Mouse (Mus musculus): Measurements from ENCODE around the gene Nfkbia.

The Nfkbia gene

DNA sequence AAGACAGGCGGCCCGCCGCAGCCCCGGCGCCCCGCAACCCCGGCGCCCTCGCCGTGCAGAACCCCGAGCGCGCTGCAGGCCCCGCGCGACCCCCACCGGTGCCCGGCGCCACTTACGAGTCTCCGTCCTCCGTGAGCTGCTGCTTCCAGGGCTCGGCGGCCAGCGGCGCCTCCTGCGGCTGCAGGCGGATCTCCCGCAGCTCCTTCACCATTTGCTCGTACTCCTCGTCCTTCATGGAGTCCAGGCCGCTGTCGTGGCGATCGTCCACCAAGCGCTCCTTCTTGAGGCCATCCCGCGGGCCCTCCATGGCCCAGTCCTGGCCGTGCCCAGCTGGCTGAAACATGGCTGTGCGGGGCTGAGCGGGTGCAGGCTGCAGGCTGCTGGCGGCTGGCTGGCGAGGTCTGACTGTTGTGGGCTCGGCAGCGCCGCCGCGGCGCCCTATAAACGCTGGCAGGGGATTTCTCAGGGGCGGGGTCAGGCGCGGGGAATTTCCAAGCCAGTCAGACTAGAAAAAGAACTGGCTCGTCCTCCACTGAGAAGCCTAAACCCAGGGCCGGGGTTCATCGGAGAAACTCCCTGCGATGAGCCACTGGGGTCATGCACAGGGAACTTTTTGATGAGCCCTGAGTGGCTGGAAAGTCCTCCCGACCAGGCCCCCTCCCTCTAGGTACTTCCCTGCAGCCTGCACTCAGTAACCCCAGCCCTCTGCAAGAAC lies at the start of gene Nfkbia:
Nfkbia (minus strand) TSS at position 464 of the 715 bp plus-strand sequence.
- DNase-seq (ENCODE audit: inconsistent age in 2 of 2, low spot score in 1 of 2): peak; percentile 96 to 99

DNA sequence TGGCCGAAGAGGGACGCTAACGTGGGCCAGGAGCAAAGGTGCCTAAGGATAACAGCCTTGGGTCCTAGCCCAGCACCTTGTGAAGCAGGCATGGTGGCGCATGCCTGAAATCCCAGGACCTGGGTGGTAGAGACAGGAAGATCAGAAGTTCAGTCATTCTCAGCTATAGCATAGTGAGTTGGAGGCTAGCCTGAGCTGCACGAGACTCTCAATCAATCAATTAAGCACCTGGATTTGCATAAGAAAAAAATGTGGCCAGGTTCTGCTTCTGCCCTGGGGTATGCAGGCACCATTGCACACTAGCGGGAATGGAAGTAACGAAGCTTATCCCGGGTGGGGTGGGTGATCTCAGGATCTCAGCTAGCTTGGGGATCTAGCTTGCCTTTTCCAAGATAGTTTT lies 46.7 kb upstream of the Nfkbia start:
- DNase-seq (ENCODE audit: inconsistent age in 2 of 2, low spot score in 1 of 2): no peak

DNA sequence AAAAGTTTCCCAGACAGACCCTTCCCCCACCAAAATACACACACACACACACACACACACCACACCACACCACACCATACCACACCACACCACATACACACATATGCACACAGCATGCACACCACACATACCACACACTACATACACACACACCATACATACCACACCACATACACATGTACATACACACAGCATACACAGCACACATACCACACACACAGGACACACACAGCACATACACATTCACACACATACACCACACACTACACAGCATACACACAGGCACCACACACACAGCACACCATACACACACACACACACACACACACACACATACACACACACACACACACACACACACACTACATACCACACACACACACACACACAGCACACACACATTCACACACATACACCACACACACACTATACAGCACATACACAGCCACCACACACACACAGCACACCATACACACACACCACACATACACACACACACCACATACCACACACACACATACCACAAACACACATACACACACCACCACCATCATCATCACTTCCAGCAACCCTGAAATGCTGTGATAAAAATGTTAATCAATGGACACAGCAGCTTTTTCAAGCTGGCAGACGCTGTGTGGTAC lies 46.0 kb upstream of the Nfkbia start:
- no peak for DNase-seq (ENCODE audit: inconsistent age in 2 of 2, low spot score in 1 of 2)

DNA sequence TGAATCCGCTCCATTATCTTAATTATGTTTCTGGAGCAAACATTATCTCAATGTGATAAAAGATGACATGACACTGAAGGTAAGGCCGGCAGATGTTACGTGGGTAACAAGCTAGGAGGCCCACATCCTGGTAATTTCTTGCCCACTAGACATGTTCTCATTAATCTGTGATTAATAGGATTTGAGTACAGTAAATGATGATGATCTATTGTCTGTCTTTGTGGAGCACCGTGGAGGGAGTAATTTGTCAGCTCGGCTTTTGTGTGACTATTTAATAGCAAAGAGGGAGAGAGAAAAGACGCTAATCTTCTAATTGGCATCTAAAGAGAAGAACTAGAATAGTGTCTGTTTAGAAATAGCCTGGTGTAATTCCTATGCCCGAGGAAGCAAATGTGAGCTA lies 45.3 kb upstream of the Nfkbia start:
- DNase-seq (ENCODE audit: inconsistent age in 2 of 2, low spot score in 1 of 2): no peak

DNA sequence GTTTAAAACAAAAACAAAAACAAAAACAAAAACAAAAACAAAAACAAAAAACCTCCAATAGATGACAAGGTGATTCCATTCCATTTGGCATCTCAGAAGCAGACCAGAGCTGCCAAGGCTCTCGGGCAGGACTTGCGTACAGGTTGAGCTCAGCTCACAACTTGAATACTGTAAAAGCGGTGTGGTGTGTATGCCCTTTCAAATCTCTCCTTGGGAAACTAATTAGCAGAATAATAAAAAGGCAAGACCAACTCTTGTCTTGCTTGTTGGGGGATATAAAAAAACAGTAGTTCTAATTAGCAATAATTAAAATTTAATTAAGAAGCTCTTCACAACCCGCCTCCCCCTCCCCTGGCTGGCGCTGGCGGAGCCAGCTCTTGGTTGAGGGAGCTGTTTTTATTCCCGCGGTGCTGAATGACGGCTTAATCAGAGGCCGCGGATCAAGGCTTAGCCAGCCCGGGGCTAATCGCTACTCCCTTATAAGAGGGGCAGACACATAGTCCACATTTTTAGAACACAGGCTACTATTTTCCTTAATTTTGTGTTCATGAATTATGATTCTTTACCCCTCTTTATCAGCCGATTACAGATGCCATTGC lies 44.2 kb upstream of the Nfkbia start:
- peak in 1 of 2 experiments; percentile 29 for DNase-seq (ENCODE audit: inconsistent age in 2 of 2, low spot score in 1 of 2)

DNA sequence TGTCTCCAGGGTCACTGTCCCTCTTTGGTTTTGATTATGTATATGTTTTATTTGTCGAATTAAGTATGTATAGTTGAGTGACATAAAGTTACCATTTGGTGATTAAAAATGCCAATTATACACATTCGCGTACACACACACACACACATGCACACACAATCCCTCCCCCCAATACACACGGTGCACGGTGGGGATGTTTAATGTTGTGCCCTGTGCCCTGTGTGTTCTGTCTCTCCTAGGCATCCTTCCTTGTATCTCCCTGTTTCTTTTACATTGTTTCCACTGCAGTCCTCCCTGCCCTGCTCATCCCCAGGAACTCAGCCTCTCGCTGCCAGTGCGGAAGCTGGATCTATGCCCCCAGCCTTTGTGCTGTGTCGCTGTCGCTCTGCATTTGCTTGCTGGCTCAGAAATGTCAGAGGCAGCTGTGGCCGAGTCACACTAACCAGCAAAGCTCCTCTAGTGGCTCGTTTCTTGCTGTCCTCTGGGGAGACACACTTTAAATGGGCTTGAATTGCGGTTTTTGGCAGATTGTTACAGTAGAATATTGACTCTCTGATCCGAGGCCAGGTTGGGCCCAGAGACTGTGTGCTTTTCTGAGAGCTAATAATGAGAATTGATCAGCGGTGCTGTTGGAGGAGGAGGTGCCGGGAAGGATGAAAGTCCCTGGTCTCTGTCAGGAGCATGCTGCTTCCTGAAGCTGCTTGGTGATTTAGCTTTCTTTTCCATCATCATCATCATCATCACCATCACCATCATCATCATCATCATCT lies 34.7 kb upstream of the Nfkbia start:
- DNase-seq (ENCODE audit: inconsistent age in 2 of 2, low spot score in 1 of 2): no peak

DNA sequence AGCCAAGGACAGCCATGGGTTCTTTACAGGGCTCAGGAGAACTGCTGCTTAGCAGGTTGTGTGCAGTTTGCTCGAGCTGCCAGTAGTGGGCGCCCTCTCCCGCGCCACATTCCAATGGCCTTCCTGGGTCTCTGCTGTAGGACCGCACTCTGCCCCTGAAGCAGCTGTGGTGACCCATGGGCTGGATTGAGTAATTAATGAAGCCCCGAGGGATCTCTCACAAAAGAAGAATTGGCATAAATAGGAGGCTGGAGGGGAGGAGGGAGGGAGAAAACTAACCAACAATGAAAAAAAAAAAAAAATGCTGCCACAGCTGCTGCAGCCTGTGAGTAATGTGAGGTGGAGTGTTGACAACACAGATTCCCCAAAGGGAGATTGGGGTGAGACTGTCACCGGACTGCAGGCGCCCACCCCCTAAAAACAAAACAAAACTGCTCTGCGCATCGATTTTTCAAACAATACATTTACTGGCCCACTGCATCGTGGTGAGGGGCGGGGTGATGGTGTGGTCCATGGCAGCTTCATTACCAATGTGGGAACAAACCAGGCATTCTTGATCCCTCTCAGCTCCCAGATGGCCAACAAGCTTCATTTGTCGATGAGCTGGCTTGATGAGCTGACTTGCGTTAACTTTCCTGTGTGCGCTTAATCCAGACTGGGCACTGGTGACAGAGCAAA lies 25.8 kb upstream of the Nfkbia start:
- DNase-seq (ENCODE audit: inconsistent age in 2 of 2, low spot score in 1 of 2): peak; percentile 27 to 77

DNA sequence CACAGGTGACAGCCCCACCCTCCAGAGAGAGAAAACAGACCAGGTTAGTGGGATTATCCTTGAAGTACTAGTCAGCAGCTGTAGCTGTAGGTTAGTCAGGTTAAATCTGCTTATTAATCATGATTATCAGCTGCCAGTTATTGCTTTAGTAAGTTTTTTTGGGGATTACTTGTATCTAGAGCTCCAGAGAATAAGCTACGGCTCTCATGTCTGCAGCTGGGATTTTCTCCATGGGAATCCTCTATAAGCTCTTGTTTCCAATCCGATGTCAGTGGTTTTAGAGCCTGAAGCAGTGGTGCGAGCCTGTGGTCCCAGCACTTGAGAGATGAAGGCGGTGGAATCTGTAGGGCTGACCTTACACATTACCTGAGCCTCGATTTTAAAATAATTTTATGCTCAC lies 16.4 kb upstream of the Nfkbia start:
- no peak for DNase-seq (ENCODE audit: inconsistent age in 2 of 2, low spot score in 1 of 2)

DNA sequence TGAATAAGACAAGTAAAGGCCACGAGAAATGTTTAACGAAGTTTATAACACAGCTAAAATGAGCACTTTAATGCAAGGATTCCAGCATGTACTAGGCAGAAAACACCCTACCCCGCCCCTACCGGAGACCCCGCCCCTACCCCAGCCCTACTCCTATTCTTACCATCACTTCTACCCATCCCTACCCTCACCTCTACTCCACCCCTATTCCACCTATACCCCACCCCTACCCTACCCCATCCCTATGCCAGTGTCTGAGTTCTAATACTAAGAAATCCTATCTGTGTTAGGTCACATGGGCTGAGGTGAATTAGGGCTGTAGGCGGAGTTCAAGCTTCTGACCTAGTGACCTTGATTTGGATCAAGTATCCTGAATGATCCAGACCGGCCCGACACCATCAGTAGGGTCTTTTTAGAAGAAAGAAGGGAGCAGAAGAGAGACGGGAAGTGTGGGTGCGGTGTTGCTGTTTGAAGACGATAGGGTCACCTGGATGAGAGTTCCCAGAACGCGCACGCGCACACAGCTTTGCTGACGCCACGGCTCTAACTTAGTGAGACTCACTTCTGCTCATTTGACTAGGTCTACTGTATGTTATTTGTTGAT lies 15.0 kb upstream of the Nfkbia start:
- no peak for DNase-seq (ENCODE audit: inconsistent age in 2 of 2, low spot score in 1 of 2)

DNA sequence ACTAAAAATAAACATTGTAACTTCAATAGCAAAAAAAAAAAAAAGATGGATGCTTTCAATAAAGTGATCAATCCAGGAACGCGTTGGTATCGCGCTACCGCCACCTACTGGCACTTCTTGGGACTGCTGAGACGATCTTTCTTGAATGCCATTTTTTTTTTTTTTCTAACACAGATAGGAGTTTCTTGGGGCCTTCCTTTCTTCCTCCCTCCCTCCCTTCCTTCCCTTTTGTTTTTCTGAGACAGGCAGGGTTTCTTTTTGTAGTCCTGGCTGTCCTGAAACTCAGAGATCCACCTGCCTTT lies 13.5 kb upstream of the Nfkbia start:
- peak; percentile 32 to 81 for DNase-seq (ENCODE audit: inconsistent age in 2 of 2, low spot score in 1 of 2)

DNA sequence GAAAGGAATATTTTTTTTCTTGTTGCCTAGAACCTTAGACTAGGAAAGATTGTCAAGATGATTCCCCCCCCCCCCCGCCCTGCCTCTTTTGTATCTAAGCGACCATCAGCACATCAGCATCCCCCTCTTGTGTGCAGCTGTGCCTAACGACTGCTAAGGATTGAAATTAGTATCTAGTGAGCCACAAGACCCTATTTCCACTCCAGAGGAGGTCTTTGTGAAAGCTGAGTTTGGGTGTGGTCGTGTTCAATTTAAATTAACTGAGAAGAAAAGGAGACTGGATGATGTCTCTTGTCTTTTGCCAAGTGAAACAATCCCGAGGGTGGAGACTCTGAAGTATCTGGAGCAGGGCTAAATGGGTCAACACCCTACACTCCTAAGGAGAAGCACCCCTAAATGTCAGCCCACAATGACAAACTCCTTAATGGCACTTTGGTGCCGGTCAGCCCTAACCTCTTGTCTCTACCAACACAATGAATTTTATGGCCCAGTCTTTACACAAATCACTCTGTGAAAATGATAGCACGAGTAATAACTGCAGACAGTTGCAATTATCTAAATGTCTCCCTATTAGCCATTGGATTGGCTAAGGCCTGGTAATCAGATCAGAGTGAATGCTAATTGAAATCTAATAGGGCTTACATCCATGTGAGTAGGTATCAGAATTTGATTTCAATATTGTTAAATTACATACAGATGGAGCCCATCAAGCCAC lies 13.0 kb upstream of the Nfkbia start:
- no peak for DNase-seq (ENCODE audit: inconsistent age in 2 of 2, low spot score in 1 of 2)

DNA sequence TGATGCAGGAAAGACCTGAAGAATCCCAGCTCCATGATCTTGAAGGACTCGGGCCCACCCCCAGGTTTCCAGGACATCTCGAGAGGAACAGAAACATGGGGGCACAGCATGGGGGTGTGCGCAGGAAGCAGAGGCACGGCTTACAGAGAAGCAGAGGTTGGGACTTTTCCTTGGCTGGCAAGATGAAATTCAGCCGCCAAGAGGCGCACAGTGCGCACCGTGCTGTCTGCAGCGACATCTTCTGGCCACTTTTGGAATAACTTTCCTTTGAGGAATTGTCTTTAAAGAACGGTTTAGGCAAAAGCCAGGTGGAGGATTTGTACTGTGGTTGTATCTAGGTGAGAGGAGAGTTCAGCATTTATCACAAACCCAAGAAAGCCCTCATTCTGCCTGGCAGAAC lies 6.6 kb upstream of the Nfkbia start:
- peak; percentile 73 to 95 for DNase-seq (ENCODE audit: inconsistent age in 2 of 2, low spot score in 1 of 2)

DNA sequence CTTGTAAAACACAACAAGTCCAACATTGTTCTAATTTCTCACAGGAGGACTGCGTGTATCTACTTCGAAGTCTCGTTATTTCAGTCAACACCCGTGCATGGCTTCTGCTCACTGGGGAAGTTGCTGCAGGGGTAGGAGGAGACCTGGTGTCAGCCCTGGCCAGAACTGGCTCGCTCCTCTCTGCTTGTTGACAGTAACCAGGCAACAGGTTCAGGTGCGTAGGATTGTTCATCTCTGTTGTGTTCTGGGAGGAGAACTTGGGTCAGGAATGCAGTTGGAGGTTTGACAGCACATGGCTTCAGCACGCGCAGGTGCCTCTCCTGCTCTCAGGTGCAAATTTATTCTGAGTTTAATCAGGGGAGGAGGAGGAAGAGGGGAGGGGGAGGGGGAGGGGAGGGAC lies 5.3 kb upstream of the Nfkbia start:
- DNase-seq (ENCODE audit: inconsistent age in 2 of 2, low spot score in 1 of 2): no peak

DNA sequence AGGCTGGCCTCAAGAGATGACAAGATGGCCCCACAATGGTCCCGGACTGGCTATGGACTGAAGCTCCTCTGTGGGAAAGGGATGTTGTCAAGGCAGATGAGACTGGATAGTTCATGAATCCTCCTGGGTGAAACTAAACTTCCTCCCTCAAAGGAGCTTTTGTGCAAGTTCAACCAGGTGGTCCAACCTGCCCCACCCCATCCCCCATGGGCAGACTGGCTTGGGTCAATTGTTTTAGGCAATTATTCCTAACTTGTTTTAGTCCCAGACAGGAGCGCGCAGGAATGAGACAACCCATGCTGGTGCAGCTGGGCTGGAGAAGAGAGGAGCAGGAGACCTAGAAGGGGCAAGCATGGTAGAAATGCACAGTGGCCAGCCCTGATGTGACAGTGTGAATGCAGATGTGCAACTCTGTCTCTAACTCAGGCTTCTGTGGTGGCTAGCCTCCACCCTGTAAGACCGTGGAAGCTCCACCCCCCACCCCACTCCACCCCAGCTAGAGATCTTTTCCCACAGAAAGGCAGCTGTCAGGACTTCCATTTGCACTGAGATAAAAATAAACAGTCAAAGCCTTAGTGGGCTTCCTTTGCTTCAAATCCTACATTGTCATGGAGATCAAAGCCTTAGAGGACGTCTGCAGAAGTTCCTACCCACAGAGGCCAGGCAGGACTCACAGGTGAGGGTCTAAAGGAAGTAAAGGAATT lies 3.6 kb upstream of the Nfkbia start:
- DNase-seq (ENCODE audit: inconsistent age in 2 of 2, low spot score in 1 of 2): peak in 1 of 2 experiments; percentile 41

DNA sequence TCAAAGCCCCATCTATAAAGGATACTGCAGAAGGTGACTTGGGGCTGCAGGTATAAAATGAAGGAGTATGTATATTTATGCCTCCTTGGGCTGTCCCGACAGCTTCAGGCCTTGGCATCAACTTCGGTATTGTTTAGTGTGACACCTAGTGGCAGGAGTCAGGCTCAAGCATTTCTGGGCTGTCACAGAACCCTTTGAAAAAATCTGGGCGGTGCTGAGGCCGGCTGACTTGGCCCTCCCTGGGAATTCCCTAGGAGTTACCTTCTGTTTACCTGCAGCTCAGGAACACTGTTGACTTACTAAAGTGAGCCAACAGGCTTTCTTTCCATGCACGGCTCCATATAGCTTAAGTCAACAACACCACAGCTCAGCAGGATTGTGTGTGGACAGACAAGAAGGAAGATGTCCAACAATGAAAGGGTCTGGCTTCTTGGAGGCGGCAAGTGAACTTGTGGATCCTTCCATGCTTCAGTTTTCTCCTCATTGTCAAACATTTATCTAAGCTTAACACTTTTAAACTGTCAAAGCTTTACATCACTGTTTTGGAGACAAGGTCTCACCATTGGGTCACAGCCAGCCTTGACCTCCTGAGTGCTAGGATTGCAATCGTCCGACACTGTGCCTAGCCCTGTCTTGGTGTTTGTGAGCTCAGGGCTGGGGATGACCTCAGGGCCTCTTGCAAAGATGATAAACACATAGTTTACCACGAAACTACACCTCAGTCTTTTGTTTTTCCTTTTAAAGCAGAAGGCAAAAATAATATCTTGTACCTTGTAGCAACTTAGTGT lies 2.9 kb upstream of the Nfkbia start:
- peak; percentile 76 to 92 for DNase-seq (ENCODE audit: inconsistent age in 2 of 2, low spot score in 1 of 2)

DNA sequence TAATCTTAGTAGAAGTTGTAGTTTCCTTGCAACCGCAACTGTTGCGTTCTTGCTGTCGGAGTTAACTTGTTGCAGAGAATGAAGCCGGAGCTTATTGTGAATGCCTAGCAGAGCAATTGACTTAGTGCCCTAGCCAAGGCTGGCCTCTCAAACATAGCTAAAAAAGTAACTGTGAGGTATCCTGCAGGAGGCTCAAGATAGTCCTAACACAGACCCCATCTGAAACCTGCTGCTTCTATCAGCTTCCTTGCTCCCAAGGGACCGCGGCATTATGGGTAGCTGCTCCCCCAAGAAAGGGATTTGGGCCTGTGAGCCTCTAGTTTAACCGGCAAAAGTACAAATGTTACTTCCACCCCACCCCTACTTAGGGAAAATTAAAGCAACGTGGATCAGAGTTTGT lies 934 bp upstream of the Nfkbia start:
- DNase-seq (ENCODE audit: inconsistent age in 2 of 2, low spot score in 1 of 2): peak in 1 of 2 experiments; percentile 77

DNA sequence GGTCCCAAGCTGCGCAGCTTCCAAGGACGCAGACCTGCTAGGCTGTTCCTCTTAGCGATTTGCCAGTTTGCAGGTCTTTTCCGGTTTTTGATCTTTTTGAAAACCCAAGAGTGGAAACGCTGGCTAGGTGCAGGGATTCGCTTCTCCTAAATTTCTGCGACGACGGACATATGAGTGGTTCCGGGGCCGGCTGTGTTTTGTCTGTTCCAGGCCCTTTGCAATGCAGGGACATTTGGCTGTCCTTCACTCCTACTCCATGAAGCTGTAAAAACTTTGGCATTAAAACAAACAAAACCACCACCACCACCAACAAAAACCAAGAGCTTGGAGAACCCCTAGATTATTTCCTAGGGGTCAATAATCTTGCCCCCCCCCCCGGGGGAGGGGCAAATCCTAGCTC lies 494 bp upstream of the Nfkbia start:
- no peak for DNase-seq (ENCODE audit: inconsistent age in 2 of 2, low spot score in 1 of 2)

DNA sequence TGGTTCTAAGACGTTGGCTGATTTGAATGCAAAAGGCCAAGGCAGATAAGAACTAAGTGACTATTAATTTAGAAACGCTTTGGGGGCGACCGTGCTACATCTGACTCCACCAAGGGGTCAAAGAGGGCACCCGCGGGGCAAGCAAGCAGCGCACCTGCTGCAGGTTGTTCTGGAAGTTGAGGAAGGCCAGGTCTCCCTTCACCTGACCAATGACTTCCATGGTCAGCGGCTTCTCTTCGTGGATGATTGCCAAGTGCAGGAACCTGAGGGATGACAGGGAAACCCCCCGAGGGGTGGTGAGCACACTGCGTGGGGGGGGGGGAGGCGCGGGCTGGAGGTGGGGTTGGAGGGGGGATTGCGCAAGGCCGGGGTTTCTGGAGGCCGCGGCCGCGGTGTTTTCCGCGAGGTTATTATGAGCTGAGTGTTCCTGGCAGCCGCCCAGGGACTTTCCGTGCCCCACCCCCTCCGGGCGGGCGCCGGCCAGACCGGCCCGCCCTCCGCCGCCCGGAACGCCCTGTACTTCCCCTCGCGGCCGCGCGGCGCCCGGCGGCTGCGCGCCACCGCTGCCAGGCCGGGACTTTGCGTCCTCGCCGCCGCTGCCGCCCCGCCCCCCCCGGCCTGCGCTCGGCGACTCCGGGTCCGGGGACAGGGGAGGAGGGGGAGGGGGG lies 797 bp downstream of the Nfkbia start:
- peak; percentile 99 for DNase-seq (ENCODE audit: inconsistent age in 2 of 2, low spot score in 1 of 2)

All from adrenal gland, adult (tissue).